Mouse (Mus musculus) CH12.LX (cell line): ENCODE measurements around the gene Grk5. TPM values are rescaled to one million over a fixed set of nuclear protein-coding genes. Genes with fewer than 3 reads are reported as not detected.

ENCODE experiments used
- DNase-seq: peaks from one replicate; pipeline ENCODE4 v3.0.0-alpha.2; 2013; ENCODE audit errors: extremely low read depth
- H3K27ac ChIP-seq: 2 replicates; pipeline ENCODE4 v1.5.1; 2012; ENCODE audit warnings: low read depth, mild to moderate bottlenecking, control low read depth, moderate library complexity; ENCODE audit not compliant: insufficient read depth
- H3K27me3 ChIP-seq: replicated peaks from 2 replicates; pipeline ENCODE3; 2012; ENCODE audit warnings: inconsistent platforms
- H3K36me3 ChIP-seq, 2 experiments: replicated peaks in 1 of 2; 2 replicates each; pipeline versions ENCODE3 to v1.6.1; 2012; ENCODE audit warnings: inconsistent platforms in 1 of 2, low read length in 1 of 2, mild to moderate bottlenecking in 1 of 2, mixed read lengths in 1 of 2, moderate library complexity in 1 of 2; ENCODE audit not compliant: control insufficient read depth in 1 of 2, insufficient read depth in 1 of 2
- H3K4me1 ChIP-seq, 2 experiments: 2 replicates each; pipeline ENCODE4 v1.6.1; 2012; ENCODE audit warnings: inconsistent platforms in 1 of 2, moderate library complexity in 1 of 2; ENCODE audit not compliant: insufficient read depth in 2 of 2, control insufficient read depth in 1 of 2
- H3K4me2 ChIP-seq: 2 replicates; pipeline ENCODE4 v1.6.1; 2012; ENCODE audit warnings: low read depth, mild to moderate bottlenecking, control low read depth; ENCODE audit not compliant: poor library complexity, insufficient read depth, severe bottlenecking
- H3K4me3 ChIP-seq, 3 experiments: fragments of 150-350 bp in 1 of 3; sonication (generic) in 1 of 3; replicated peaks in 1 of 3; 2 replicates each; pipeline versions ENCODE3 to v1.5.1; 2011 to 2012; ENCODE audit warnings: low read depth in 2 of 3, low read length in 2 of 3, mild to moderate bottlenecking in 2 of 3, moderate library complexity in 2 of 3, control low read depth in 1 of 3, improper control_type of control experiment in 1 of 3, inconsistent platforms in 1 of 3, mixed read lengths in 1 of 3; ENCODE audit not compliant: poor library complexity in 1 of 3
- H3K79me2 ChIP-seq: replicated peaks from 2 replicates; pipeline ENCODE4 v1.6.1; 2012; ENCODE audit warnings: mild to moderate bottlenecking, moderate library complexity; ENCODE audit not compliant: control insufficient read depth, poor library complexity, insufficient read depth, severe bottlenecking; ENCODE audit errors: extremely low read depth
- H3K9ac ChIP-seq: 2 replicates; pipeline ENCODE4 v1.6.1; 2012; ENCODE audit warnings: low read depth, mild to moderate bottlenecking, control low read depth, moderate library complexity; ENCODE audit not compliant: insufficient read depth
- H3K9me3 ChIP-seq: replicated peaks from 2 replicates; pipeline ENCODE3; 2012; ENCODE audit warnings: low read length, inconsistent platforms, mixed read lengths
- BHLHE40 ChIP-seq: IDR thresholded peaks from 2 replicates; pipeline ENCODE4 v1.6.1; 2011; ENCODE audit warnings: mild to moderate bottlenecking, low read depth, low read length, improper control_type of control experiment
- CHD1 ChIP-seq: IDR thresholded peaks from 2 replicates; pipeline ENCODE4 v1.6.1; 2012; ENCODE audit warnings: low read depth, low read length, improper control_type of control experiment, inconsistent platforms
- CHD2 ChIP-seq: IDR thresholded peaks from 2 replicates; pipeline ENCODE4 v1.6.1; 2011; ENCODE audit warnings: low read length, improper control_type of control experiment
- E2F4 ChIP-seq: IDR thresholded peaks from 2 replicates; pipeline ENCODE4 v1.6.1; 2011; ENCODE audit warnings: low read depth, low read length, improper control_type of control experiment; ENCODE audit not compliant: insufficient replicate concordance
- EP300 ChIP-seq: IDR thresholded peaks from 2 replicates; pipeline ENCODE4 v1.6.1; 2011; ENCODE audit warnings: low read length, improper control_type of control experiment
- IRF4 ChIP-seq: IDR thresholded peaks from 2 replicates; pipeline ENCODE4 v1.6.1; 2014; ENCODE audit warnings: low read depth, mild to moderate bottlenecking, inconsistent platforms, low read length, improper control_type of control experiment
- JUND ChIP-seq: conservative IDR thresholded peaks from 2 replicates; pipeline ENCODE4 v1.6.1; 2011; ENCODE audit warnings: low read depth, low read length, improper control_type of control experiment
- MAFK ChIP-seq: IDR thresholded peaks from 2 replicates; pipeline ENCODE4 v1.6.1; 2011; ENCODE audit warnings: low read length, improper control_type of control experiment; ENCODE audit not compliant: insufficient replicate concordance
- MAZ ChIP-seq: IDR thresholded peaks from 2 replicates; pipeline ENCODE4 v1.6.1; 2012; ENCODE audit warnings: low read depth, mild to moderate bottlenecking, inconsistent platforms, low read length, improper control_type of control experiment, moderate library complexity
- MEF2A ChIP-seq: IDR thresholded peaks from 2 replicates; pipeline ENCODE4 v1.6.1; 2014; ENCODE audit warnings: low read depth, mild to moderate bottlenecking, inconsistent platforms, low read length, improper control_type of control experiment, borderline replicate concordance
- MXI1 ChIP-seq: IDR thresholded peaks from 2 replicates; pipeline ENCODE4 v1.6.1; 2011; ENCODE audit warnings: mild to moderate bottlenecking, low read depth, low read length, improper control_type of control experiment
- MYC ChIP-seq: IDR thresholded peaks from 2 replicates; pipeline ENCODE4 v1.6.1; 2011; ENCODE audit warnings: low read depth, mild to moderate bottlenecking, improper control_type of control experiment, low read length
- NELFE ChIP-seq: IDR thresholded peaks from 2 replicates; pipeline ENCODE4 v1.6.1; 2011; ENCODE audit warnings: low read depth, low read length, improper control_type of control experiment
- NRF1 ChIP-seq: IDR thresholded peaks from 2 replicates; pipeline ENCODE4 v1.6.1; 2014; ENCODE audit warnings: low read depth, mild to moderate bottlenecking, inconsistent platforms, low read length, improper control_type of control experiment, moderate library complexity
- PAX5 ChIP-seq: IDR thresholded peaks from 2 replicates; pipeline ENCODE4 v1.6.1; 2012; ENCODE audit warnings: low read length, inconsistent platforms, mixed read lengths
- POLR2AphosphoS2 ChIP-seq: IDR thresholded peaks from 2 replicates; pipeline ENCODE4 v1.6.1; 2011; ENCODE audit warnings: low read depth, low read length, improper control_type of control experiment
- RAD21 ChIP-seq: IDR thresholded peaks from 2 replicates; pipeline ENCODE4 v1.6.1; 2011; ENCODE audit warnings: low read depth, mild to moderate bottlenecking, low read length, improper control_type of control experiment, moderate library complexity
- SIN3A ChIP-seq: IDR thresholded peaks from 2 replicates; pipeline ENCODE4 v1.6.1; 2012; ENCODE audit warnings: low read length, improper control_type of control experiment, inconsistent platforms
- SMC3 ChIP-seq: IDR thresholded peaks from 2 replicates; pipeline ENCODE4 v1.6.1; 2011; ENCODE audit warnings: low read depth, low read length, improper control_type of control experiment
- TBP ChIP-seq: conservative IDR thresholded peaks from 2 replicates; pipeline ENCODE4 v1.6.1; 2011; ENCODE audit warnings: low read depth, low read length, improper control_type of control experiment
- UBTF ChIP-seq: IDR thresholded peaks from 2 replicates; pipeline ENCODE4 v1.6.1; 2012; ENCODE audit warnings: low read depth, mild to moderate bottlenecking, inconsistent platforms, low read length, improper control_type of control experiment, moderate library complexity
- ZC3H11A ChIP-seq: IDR thresholded peaks from 2 replicates; pipeline ENCODE4 v1.6.1; 2012; ENCODE audit warnings: low read depth, mild to moderate bottlenecking, inconsistent platforms, low read length, improper control_type of control experiment
- ZMIZ1 ChIP-seq: IDR thresholded peaks from 2 replicates; pipeline ENCODE4 v1.6.1; 2012; ENCODE audit warnings: low read depth, mild to moderate bottlenecking, inconsistent platforms, low read length, improper control_type of control experiment
- ZNF384 ChIP-seq: IDR thresholded peaks from 2 replicates; pipeline ENCODE4 v1.6.1; 2012; ENCODE audit warnings: low read depth, low read length, improper control_type of control experiment, inconsistent platforms
- dilution Hi-C: fragments of 300-500 bp; cut with MboI; formaldehyde crosslinking; loops from 2 replicates; pipeline ENCODE4 v1.14.3; 2020; ENCODE audit warnings: low sequenced_read_pairs; ENCODE audit not compliant: extremely low pct_unique_long_range_greater_than_20kb, extremely low pct_ligation_motif_present
- in situ Hi-C: fragments of 300-500 bp; cut with MboI; formaldehyde crosslinking; loops from 3 replicates; pipeline ENCODE4 v1.14.3; 2019; ENCODE audit warnings: low sequenced_read_pairs, low pct_ligation_motif_present, low pct_unique_long_range_greater_than_20kb, mixed read lengths
- polyA plus RNA-seq: library from polyadenylated mRNA; unstranded; fragments of >175 nt; gene quantifications from 2 replicates; pipeline ENCODE4 v1.2.1, GENCODE M21; 2012; ENCODE audit warnings: low read depth; ENCODE audit not compliant: insufficient read length
- total RNA-seq, 2 experiments: library from RNA; depleted of rRNA; stranded (reverse); fragments of 300-350 nt in 1 of 2; fragments of >200 nt in 1 of 2; gene quantifications; 2 replicates each; pipeline ENCODE4 v1.2.3; 2012 to 2014

The Grk5 gene
- total and polyA plus RNA-seq, 3 experiments, result 5.7 to 11.5 (median 7.6) TPM

DNA sequence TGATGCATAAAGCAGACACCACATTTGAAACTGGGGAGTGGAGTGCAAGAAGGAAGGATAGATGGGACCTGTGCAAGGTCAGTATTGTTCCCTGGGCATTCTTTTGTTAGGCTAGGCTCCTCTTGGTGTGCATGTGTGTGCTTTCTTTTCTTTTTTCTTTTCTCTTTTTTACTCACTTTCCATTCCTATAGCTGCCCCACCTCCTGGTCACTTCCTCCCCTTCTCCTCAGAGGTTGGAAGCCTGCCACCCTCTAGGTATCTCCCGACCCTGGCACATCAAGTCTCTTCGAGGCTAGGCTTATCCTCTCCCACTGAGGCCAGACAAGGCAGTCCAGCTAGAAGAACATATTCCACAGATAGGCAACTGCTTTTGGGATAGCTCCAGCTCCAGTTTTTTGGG lies 22.1 kb downstream of the Grk5 start:
- H3K27ac ChIP-seq, result no peak overlapping the region
- H3K9me3 ChIP-seq, result no peaks in the 10 kb centered on the region
- peak overlapping the region; percentile 66 for H3K4me2 ChIP-seq
- in situ Hi-C loops (no loop called here), dilution Hi-C loops (no loop called here)
- no peaks in the 10 kb centered on the region for H3K27me3 ChIP-seq
- TF ChIP-seq JUND, result no peak
- TF ChIP-seq IRF4, result peak; percentile 80
- TF ChIP-seq RAD21, result no peak
- TF ChIP-seq EP300, result peak; percentile 81
- TF ChIP-seq SIN3A, result peak; percentile 61; the same call in 1 of the 2 replicates
- TF ChIP-seq SMC3, result no peak
- no peak for TF ChIP-seq E2F4
- TF ChIP-seq MEF2A, result no peak
- 0 out of 2 replicates have a peak, but pooled peaks have one; percentile 41 for TF ChIP-seq BHLHE40
- 0 out of 2 replicates have a peak, but pooled peaks have one; percentile 24 for TF ChIP-seq MYC
- TF ChIP-seq ZMIZ1, result no peak
- no peak for TF ChIP-seq MAFK
- TF ChIP-seq POLR2AphosphoS2, result no peak
- TF ChIP-seq ZNF384, result peak; percentile 57; the same call in 1 of the 2 replicates
- no peak for TF ChIP-seq MAZ
- TF ChIP-seq CHD2, result 0 out of 2 replicates have a peak, but pooled peaks have one; percentile 38
- peak; percentile 67 for TF ChIP-seq MXI1
- H3K36me3 ChIP-seq, result peaks cover 0 to 3% of the 10 kb centered on the region in 2 experiments
- DNase-seq, result no peak
- peaks cover 10 to 40% of the 10 kb centered on the region in 2 experiments for H3K4me1 ChIP-seq
- 0 out of 2 replicates have a peak, but pooled peaks cover 5% of the 10 kb centered on the region for H3K79me2 ChIP-seq
- no peak overlapping the region for H3K9ac ChIP-seq
- H3K4me3 ChIP-seq, result no peak overlapping the region

DNA sequence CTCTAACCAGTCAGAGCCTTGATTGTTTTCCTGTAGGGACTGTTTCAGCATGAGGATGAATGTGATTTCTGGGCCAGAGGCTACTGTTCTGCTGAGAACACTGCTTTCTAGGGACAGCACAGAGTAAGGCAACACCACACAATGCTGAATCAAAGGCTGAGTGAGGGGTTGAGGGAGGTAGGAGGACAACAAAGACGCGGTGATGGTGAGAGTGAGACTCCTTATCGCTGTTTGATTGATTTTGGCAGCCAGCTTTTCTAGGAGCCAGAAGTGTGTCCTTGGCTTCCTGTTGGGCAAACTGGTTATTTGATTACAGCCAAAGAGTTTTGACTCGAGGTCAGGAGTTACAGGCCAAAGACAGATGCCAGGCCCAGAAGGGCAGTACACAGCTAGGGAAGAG lies 25.7 kb downstream of the Grk5 start:
- Histone ChIP-seq H3K79me2 (0 out of 2 replicates have a peak, but pooled peaks cover 2% of the 10 kb centered on the region), H3K27me3 (no peaks in the 10 kb centered on the region)
- no peak for TF ChIP-seq NELFE
- TF ChIP-seq MEF2A, result no peak
- no peak for TF ChIP-seq SIN3A
- no peak for TF ChIP-seq TBP
- TF ChIP-seq UBTF, result no peak
- no peak for TF ChIP-seq ZNF384
- no peak for TF ChIP-seq ZC3H11A
- TF ChIP-seq CHD1, result no peak
- TF ChIP-seq BHLHE40, result no peak
- TF ChIP-seq E2F4, result no peak
- TF ChIP-seq NRF1, result no peak
- TF ChIP-seq EP300, result no peak
- TF ChIP-seq PAX5, result no peak
- no peak for TF ChIP-seq MAZ
- TF ChIP-seq, all 38 proteins: peak for 0
- H3K4me1 ChIP-seq, result peaks cover 8 to 42% of the 10 kb centered on the region in 2 experiments
- no peak overlapping the region for H3K4me3 ChIP-seq
- no peak for DNase-seq
- in situ Hi-C loops, result no loop called here
- H3K4me2 ChIP-seq, result no peak overlapping the region
- H3K9ac ChIP-seq, result no peak overlapping the region
- dilution Hi-C loops, result no loop called here
- H3K36me3 ChIP-seq, result peaks cover 0 to 6% of the 10 kb centered on the region in 2 experiments
- no peak overlapping the region for H3K27ac ChIP-seq
- no peaks in the 10 kb centered on the region for H3K9me3 ChIP-seq
